Mouse (Mus musculus) heart, embryonic 13.5 days (tissue): ENCODE results near the gene Chil6. TPM values are rescaled to one million over a fixed set of nuclear protein-coding genes. Genes with fewer than 3 reads are reported as not detected.

ENCODE experiments used
- ATAC-seq: fragments of 200-750 bp; cut with Nextera tagmentation; 2 replicates; pipeline ENCODE4 v1.8.0; 2017; ENCODE audit warnings: moderate TSS enrichment; ENCODE audit not compliant: insufficient number of reproducible peaks, low FRiP score, low TSS enrichment; ENCODE audit errors: extremely low read depth
- H3K27ac ChIP-seq: fragments of 300-500 bp; sonication (generic); replicated peaks from 2 replicates; pipeline ENCODE4 v1.5.1; 2015; ENCODE audit warnings: moderate library complexity, mild to moderate bottlenecking, inconsistent platforms
- H3K27me3 ChIP-seq: fragments of 300-500 bp; sonication (generic); replicated peaks from 2 replicates; pipeline ENCODE4 v1.6.1; 2015; ENCODE audit warnings: mild to moderate bottlenecking, inconsistent platforms
- H3K36me3 ChIP-seq: fragments of 300-500 bp; sonication (generic); 2 replicates; pipeline ENCODE4 v1.6.1; 2015; ENCODE audit warnings: mild to moderate bottlenecking, inconsistent platforms
- H3K4me1 ChIP-seq: fragments of 300-500 bp; sonication (generic); 2 replicates; pipeline ENCODE4 v1.6.1; 2015; ENCODE audit warnings: inconsistent platforms
- H3K4me2 ChIP-seq: fragments of 300-500 bp; sonication (generic); 2 replicates; pipeline ENCODE4 v1.6.1; 2015; ENCODE audit warnings: inconsistent platforms, mild to moderate bottlenecking, moderate library complexity
- H3K4me3 ChIP-seq: fragments of 300-500 bp; sonication (generic); 2 replicates; pipeline ENCODE4 v1.5.1; 2015; ENCODE audit warnings: moderate library complexity, mild to moderate bottlenecking, inconsistent platforms
- H3K9ac ChIP-seq: fragments of 300-500 bp; sonication (generic); 2 replicates; pipeline ENCODE4 v1.6.1; 2015; ENCODE audit warnings: inconsistent platforms, mild to moderate bottlenecking, moderate library complexity
- H3K9me3 ChIP-seq: fragments of 300-500 bp; sonication (generic); 2 replicates; pipeline ENCODE4 v1.6.1; 2016; ENCODE audit warnings: inconsistent platforms
- whole genome bisulfite sequencing: fragments of 180-500 bp; shearing (Covaris S2); methylation state at CpG from one replicate; pipeline ENCODE4 v1.1.7; 2015; ENCODE audit warnings: mixed read lengths; 5-methylcytosine and 5-hydroxymethylcytosine counted together
- polyA plus RNA-seq: library from polyadenylated mRNA; unstranded; fragments of >200 nt; fragmentation: Nextera tagmentation; extraction: Ambion mirVana; gene quantifications from 2 replicates; pipeline ENCODE4 v1.2.1, GENCODE M21; 2015

The Chil6 gene
- not detected in 2 replicates for polyA plus RNA-seq

DNA sequence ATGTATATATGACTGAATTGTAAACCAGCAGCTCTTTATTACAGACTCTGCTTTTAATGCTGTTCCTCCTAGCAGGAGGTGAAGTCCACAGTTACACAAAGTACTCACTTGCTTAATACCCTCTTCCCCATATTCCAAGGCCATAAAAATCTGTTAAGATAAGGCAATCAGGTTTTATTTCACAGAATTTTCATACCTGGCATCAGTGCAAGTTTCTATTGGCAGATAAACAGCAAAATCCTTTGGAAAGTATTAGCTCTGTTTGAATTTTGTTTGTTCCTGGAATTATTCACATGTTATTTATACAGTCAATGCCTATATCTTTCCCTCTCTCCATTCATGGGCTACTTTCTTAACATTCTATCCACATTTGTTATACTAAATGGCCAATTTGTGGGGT, at the start of gene Chil6:
Chil6 (minus strand) TSS at position 101 of the 400 bp plus-strand sequence.
- H3K27ac ChIP-seq = no peak within 1 kb of the TSS
- no peaks in the 10 kb centered on the region for H3K27me3 ChIP-seq
- no peak for ATAC-seq
- no peak within 1 kb of the TSS for H3K4me2 ChIP-seq
- no peaks in the 10 kb centered on the region for H3K36me3 ChIP-seq
- no peak within 1 kb of the TSS for H3K9ac ChIP-seq
- no peaks in the 10 kb centered on the region for H3K4me1 ChIP-seq
- H3K4me3 ChIP-seq = no peak within 1 kb of the TSS
- no peaks in the 10 kb centered on the region; the same call in 1 of the 2 replicates for H3K9me3 ChIP-seq

DNA sequence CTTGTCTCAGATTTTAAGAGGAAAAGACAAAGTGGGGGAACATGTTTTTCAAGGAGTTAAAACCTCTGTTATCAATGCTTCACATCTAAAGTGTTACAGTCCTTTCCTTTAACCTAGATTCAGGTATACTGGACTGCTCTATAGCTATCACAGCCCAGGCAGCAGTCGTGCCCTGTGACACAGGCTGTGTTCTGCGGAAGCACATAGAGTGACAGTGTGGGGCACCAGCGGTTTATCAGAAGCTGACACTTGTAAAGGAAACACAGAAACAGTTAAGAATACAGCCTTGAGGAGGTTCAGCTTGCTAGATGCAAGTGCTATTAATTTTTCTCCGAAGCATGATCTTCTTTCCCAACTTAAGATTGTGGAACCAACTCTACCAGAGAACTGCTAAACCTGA, 46.6 kb upstream of the Chil6 start:
- H3K27me3 ChIP-seq = no peaks in the 10 kb centered on the region
- ATAC-seq = no peak
- no peak overlapping the region for H3K4me2 ChIP-seq
- H3K36me3 ChIP-seq = no peaks in the 10 kb centered on the region
- no peak overlapping the region for H3K27ac ChIP-seq
- no peaks in the 10 kb centered on the region for H3K9me3 ChIP-seq
- no peak overlapping the region for H3K4me3 ChIP-seq
- WGBS = 49% methylated on average over 4 of the region's 4 CpGs
- no peaks in the 10 kb centered on the region for H3K4me1 ChIP-seq
- H3K9ac ChIP-seq = no peak overlapping the region

DNA sequence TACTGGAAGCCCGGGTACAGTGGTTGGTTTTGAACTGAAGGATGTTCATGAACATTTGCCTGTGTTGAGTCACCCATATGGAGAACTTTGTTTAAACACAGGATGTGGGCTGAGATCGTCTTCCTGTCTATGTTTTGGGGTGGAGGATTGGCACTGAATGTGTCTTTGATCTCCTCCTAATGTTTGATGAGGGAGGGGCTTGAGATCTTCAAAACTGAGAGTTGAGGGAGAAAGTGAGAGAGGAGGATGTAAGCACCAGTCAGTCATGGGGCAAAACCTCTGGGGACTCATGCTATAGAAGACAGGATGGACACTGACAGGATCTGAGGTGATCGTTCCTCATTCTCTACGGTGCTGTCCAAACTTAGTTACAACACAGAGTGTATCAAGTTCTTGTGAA, 43.6 kb upstream of the Chil6 start:
- WGBS = 53% methylated on average over 4 of the region's 4 CpGs
- Histone ChIP-seq H3K36me3 (no peaks in the 10 kb centered on the region), H3K9ac (no peak overlapping the region), H3K4me3 (no peak overlapping the region), H3K4me1 (no peaks in the 10 kb centered on the region), H3K27me3 (no peaks in the 10 kb centered on the region), H3K27ac (no peak overlapping the region), H3K4me2 (no peak overlapping the region), H3K9me3 (no peaks in the 10 kb centered on the region)
- no peak for ATAC-seq

DNA sequence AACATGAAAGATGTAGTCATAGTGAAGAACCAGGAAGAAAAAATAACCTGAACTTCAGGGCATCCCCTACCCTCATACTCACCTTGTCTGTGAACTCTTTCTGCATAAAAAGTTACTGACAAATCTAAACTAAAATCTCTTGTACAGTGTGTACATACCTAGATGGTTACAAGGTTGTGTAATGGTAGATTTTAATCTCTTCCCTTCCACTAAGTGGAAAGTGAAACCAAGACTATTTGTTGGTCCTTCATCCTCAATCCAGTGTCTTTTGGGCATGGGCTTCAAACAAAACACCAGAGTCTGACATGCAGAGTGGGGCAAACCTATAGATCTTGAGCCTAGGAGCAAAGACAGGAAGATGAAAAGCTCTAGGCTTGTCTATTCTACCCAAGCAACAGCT, 43.0 kb upstream of the Chil6 start:
- Histone ChIP-seq H3K4me2 (no peak overlapping the region), H3K36me3 (no peaks in the 10 kb centered on the region), H3K27ac (no peak overlapping the region), H3K4me3 (no peak overlapping the region), H3K27me3 (no peaks in the 10 kb centered on the region), H3K9ac (no peak overlapping the region), H3K4me1 (no peaks in the 10 kb centered on the region), H3K9me3 (no peaks in the 10 kb centered on the region)
- ATAC-seq = no peak

DNA sequence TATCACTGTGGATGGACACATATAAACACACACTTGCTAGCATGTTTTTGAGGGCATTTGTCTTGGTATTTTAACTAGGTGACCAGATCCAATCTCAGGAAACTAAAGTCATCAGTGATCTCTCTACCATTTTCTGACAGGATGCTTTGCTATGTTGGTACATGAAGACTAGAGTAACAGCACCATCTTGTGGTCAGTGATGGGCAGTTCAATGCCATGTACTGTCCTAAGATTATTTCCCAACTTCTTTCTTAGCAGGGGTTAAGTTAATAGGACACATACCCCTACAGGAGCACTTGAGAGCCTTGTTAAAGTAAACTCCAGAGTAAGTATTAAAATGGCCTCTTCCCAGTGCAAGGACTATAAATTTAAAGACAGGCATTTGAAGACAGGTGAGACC, 42.6 kb upstream of the Chil6 start:
- Histone ChIP-seq H3K9me3 (no peaks in the 10 kb centered on the region), H3K4me2 (no peak overlapping the region), H3K4me3 (no peak overlapping the region), H3K27ac (no peak overlapping the region), H3K4me1 (no peaks in the 10 kb centered on the region), H3K27me3 (no peaks in the 10 kb centered on the region), H3K9ac (no peak overlapping the region), H3K36me3 (no peaks in the 10 kb centered on the region)
- ATAC-seq = no peak

Other genes starting within 250 kb of the Chil6 start
- not detected in 2 replicates for gene Chil3, start 238.6 kb downstream of the Chil6 start, polyA plus RNA-seq
- not detected in 2 replicates for gene Chil4, start 186.7 kb downstream of the Chil6 start, polyA plus RNA-seq
- gene Dennd2d, start 76.2 kb upstream of the Chil6 start, polyA plus RNA-seq = 1.7 and 1.9 TPM in 2 replicates
- gene Dram2, start 141.6 kb upstream of the Chil6 start, polyA plus RNA-seq = 54.8 and 58.4 TPM in 2 replicates
- gene Cept1, start 141.6 kb upstream of the Chil6 start, polyA plus RNA-seq = 26.5 and 33.0 TPM in 2 replicates